Mouse (Mus musculus) small intestine, adult 2 months (tissue): Measurements from ENCODE around the gene Arap1.

Source experiments
- CTCF ChIP-seq: fragments of 200-500 bp; IDR thresholded peaks from 2 replicates; pipeline ENCODE4 v1.5.1; 2012; ENCODE audit warnings: low read depth, mild to moderate bottlenecking, control low read depth, inconsistent platforms, low read length, moderate library complexity, mixed read lengths; ENCODE audit not compliant: insufficient replicate concordance, insufficient read length; ENCODE audit errors: extremely low read depth
- POLR2A ChIP-seq: fragments of 200-500 bp; IDR thresholded peaks from 2 replicates; pipeline ENCODE4 v1.6.1; 2012; ENCODE audit warnings: low read depth, mild to moderate bottlenecking, control low read depth, inconsistent platforms, low read length, moderate library complexity

- no peak for TF ChIP-seq POLR2A
- no peak for TF ChIP-seq CTCF
Measured at GRCm38 (mm10) chr7:101459923-101460607, 112.2 kb downstream of the Arap1 start.
